Mouse (Mus musculus): ENCODE measurements around the gene Vmn1r179. TPM values are rescaled to one million over a fixed set of nuclear protein-coding genes. Genes with fewer than 3 reads are reported as not detected.
A peak's percentile ranks its signal among the peaks of the same experiment; 100 is the strongest.
"Not testable (repeated sequence)": the region's sequence is repeated elsewhere in the genome, so short reads cannot be mapped to it uniquely, and the experiment has no call there.

The Vmn1r179 gene
- not detected for total RNA-seq (2021)
- long read RNA-seq, experiment 1: 0 reads
- long read RNA-seq, experiment 2: 0 reads

DNA sequence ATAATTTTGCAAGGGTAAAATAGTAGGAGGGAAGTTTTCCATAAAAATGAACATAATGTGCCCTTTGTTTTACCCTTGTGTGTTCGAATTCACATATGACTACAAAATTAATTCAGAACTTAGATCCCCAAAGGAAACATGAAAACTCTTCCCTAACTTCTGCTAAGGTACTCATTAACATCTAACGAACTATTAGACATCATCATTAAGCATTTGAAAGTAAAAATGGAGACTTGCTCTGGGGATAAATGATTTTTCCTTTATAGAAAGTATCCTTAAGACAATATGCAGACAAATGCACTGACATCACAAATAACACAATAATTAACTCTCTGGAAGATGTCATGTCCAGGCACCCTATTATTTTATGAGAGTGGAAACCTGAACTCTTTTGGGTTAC is at the start of gene Vmn1r179:
Gene Vmn1r179 (plus strand): TSS at position 301 of the 400 bp plus-strand sequence.
- no peak for DNase-seq

DNA sequence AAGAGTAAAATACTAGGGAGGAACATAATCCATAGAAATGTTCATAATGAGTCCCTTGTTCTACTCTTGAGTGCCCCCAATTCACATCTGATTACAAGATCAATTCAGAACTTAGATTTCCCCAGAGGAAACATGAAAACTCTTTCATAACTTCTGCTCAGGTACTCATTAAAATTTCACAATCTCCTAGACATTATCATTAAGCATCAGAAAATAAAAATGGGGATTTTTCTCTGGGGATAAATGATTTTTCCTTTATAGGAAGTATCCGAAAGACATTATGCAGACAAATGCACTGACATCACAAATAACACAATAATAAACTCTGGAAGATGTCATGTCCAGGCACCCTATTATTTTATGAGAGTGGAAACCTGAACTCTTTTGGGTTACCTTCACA is 35.1 kb upstream of the Vmn1r179 start, which contains the start of gene Vmn1r178:
Gene Vmn1r178 (plus strand): TSS at position 301 of the 400 bp plus-strand sequence.
- no peak for DNase-seq

DNA sequence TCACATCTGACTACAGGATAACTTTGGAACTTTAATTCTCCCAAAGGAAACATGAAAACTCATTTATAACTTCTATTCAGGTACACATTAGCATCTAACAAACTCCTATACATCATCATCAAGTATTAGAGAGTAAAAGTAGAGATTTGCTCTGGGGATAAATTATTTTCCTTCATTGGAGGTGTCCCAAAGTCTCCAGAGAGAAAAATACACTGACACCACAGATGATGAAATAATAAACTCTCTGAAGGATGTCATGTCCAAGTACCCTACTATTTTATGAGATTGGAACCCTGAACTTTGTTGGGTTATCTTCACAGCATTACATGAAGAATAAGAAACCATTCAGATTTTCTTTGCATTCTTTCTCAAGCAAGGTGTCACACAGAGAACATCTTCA is 23.6 kb downstream of the Vmn1r179 start, which contains the start of gene Vmn1r180:
Gene Vmn1r180 (plus strand): TSS at position 301 of the 400 bp plus-strand sequence.
- DNase-seq: no peak

DNA sequence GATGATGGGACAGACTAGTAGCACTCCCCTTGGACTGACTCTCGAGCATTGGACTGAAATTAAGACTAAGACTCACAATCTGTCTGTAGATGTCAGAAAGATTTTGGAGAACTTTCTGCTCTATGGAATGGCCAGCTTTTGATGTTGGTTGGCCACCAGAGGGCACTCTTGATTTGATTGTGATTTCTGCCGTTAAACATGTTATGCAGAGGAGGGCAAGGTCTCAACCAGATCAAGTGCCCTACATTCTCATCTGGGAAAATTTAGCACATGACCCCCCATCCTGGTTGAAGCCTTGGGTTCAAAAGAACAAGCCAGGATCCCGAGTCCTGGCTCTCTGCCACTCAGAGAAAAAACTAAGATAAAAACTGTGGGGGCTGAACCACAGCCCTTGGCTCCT is 41.3 kb downstream of the Vmn1r179 start:
- peak; percentile 2 to 24 for DNase-seq

DNA sequence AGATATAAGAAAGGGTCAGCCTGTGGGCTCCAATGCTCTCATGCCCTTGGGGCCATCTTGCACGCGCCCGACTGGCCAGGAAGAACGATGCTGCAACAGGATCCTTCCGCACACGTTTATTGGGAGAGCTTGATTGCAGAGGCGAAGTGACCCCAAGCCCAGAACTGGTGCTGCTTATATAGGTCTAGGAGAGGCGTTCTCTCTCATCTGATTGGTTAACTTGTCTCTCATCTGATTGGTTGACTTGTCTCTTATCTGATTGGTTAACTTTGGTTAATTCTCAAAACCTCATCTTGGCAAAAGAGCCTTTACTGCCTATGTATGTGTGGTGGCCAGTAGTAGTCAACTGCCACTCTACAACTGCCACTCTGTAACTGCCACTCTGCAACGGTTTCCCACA is 47.5 kb downstream of the Vmn1r179 start, which contains the start of gene Vmn1r181:
Gene Vmn1r181 (plus strand): TSS at position 301 of the 400 bp plus-strand sequence.
- not testable (repeated sequence) for DNase-seq

Other genes starting within 250 kb of the Vmn1r179 start
- not detected for gene Vmn1r173, start 226.3 kb upstream of the Vmn1r179 start, total RNA-seq (2021)
- not detected for gene Vmn1r174, start 174.7 kb upstream of the Vmn1r179 start, total RNA-seq (2021)
- gene Vmn1r175, start 116.3 kb upstream of the Vmn1r179 start, total RNA-seq (2021): not detected
- gene Vmn1r176, start 89.6 kb upstream of the Vmn1r179 start, total RNA-seq (2021): not detected
- gene Vmn1r177, start 60.5 kb upstream of the Vmn1r179 start, total RNA-seq (2021): not detected
- not detected for gene Vmn1r178, start 35.0 kb upstream of the Vmn1r179 start, total RNA-seq (2021)
- gene Vmn1r180, start 23.7 kb downstream of the Vmn1r179 start, total RNA-seq (2021): not detected
- gene Vmn1r181, start 47.6 kb downstream of the Vmn1r179 start, total RNA-seq (2021): not detected
- not detected for gene V1rd19, start 74.7 kb downstream of the Vmn1r179 start, total RNA-seq (2021)
- gene Vmn1r183, start 126.3 kb downstream of the Vmn1r179 start, total RNA-seq (2021): not detected
- 10 to 100 TPM; 15.8 to 16.0 TPM for gene Zfp180, start 154.9 kb downstream of the Vmn1r179 start, total RNA-seq (2021)
- gene Zfp112, start 185.3 kb downstream of the Vmn1r179 start, total RNA-seq (2021): 1 to 10 TPM; 2.8 to 3.7 TPM
- 1 to 10 TPM; 4.5 to 5.9 TPM for gene Zfp235, start 207.2 kb downstream of the Vmn1r179 start, total RNA-seq (2021)
- gene Zfp114, start 248.1 kb downstream of the Vmn1r179 start, total RNA-seq (2021): not detected

Measured in heart, adult 18-20 months (tissue).